Mouse (Mus musculus) CH12.LX (cell line): ENCODE results near the gene Ppp6r3. TPM values are rescaled to one million over a fixed set of nuclear protein-coding genes. Genes with fewer than 3 reads are reported as not detected.

Source experiments
- DNase-seq: peaks from one replicate; pipeline ENCODE4 v3.0.0-alpha.2; 2013; ENCODE audit errors: extremely low read depth
- H3K27ac ChIP-seq: 2 replicates; pipeline ENCODE4 v1.5.1; 2012; ENCODE audit warnings: low read depth, mild to moderate bottlenecking, control low read depth, moderate library complexity; ENCODE audit not compliant: insufficient read depth
- H3K27me3 ChIP-seq: replicated peaks from 2 replicates; pipeline ENCODE3; 2012; ENCODE audit warnings: inconsistent platforms
- H3K36me3 ChIP-seq, 2 experiments: replicated peaks in 1 of 2; 2 replicates each; pipeline versions ENCODE3 to v1.6.1; 2012; ENCODE audit warnings: inconsistent platforms in 1 of 2, low read length in 1 of 2, mild to moderate bottlenecking in 1 of 2, mixed read lengths in 1 of 2, moderate library complexity in 1 of 2; ENCODE audit not compliant: control insufficient read depth in 1 of 2, insufficient read depth in 1 of 2
- H3K4me1 ChIP-seq, 2 experiments: 2 replicates each; pipeline ENCODE4 v1.6.1; 2012; ENCODE audit warnings: inconsistent platforms in 1 of 2, moderate library complexity in 1 of 2; ENCODE audit not compliant: insufficient read depth in 2 of 2, control insufficient read depth in 1 of 2
- H3K4me2 ChIP-seq: 2 replicates; pipeline ENCODE4 v1.6.1; 2012; ENCODE audit warnings: low read depth, mild to moderate bottlenecking, control low read depth; ENCODE audit not compliant: poor library complexity, insufficient read depth, severe bottlenecking
- H3K4me3 ChIP-seq, 3 experiments: fragments of 150-350 bp in 1 of 3; sonication (generic) in 1 of 3; replicated peaks in 1 of 3; 2 replicates each; pipeline versions ENCODE3 to v1.5.1; 2011 to 2012; ENCODE audit warnings: low read depth in 2 of 3, low read length in 2 of 3, mild to moderate bottlenecking in 2 of 3, moderate library complexity in 2 of 3, control low read depth in 1 of 3, improper control_type of control experiment in 1 of 3, inconsistent platforms in 1 of 3, mixed read lengths in 1 of 3; ENCODE audit not compliant: poor library complexity in 1 of 3
- H3K79me2 ChIP-seq: replicated peaks from 2 replicates; pipeline ENCODE4 v1.6.1; 2012; ENCODE audit warnings: mild to moderate bottlenecking, moderate library complexity; ENCODE audit not compliant: control insufficient read depth, poor library complexity, insufficient read depth, severe bottlenecking; ENCODE audit errors: extremely low read depth
- H3K9ac ChIP-seq: 2 replicates; pipeline ENCODE4 v1.6.1; 2012; ENCODE audit warnings: low read depth, mild to moderate bottlenecking, control low read depth, moderate library complexity; ENCODE audit not compliant: insufficient read depth
- H3K9me3 ChIP-seq: replicated peaks from 2 replicates; pipeline ENCODE3; 2012; ENCODE audit warnings: low read length, inconsistent platforms, mixed read lengths
- CHD1 ChIP-seq: IDR thresholded peaks from 2 replicates; pipeline ENCODE4 v1.6.1; 2012; ENCODE audit warnings: low read depth, low read length, improper control_type of control experiment, inconsistent platforms
- CHD2 ChIP-seq: IDR thresholded peaks from 2 replicates; pipeline ENCODE4 v1.6.1; 2011; ENCODE audit warnings: low read length, improper control_type of control experiment
- E2F4 ChIP-seq: IDR thresholded peaks from 2 replicates; pipeline ENCODE4 v1.6.1; 2011; ENCODE audit warnings: low read depth, low read length, improper control_type of control experiment; ENCODE audit not compliant: insufficient replicate concordance
- ELF1 ChIP-seq: IDR thresholded peaks from 2 replicates; pipeline ENCODE4 v1.6.1; 2014; ENCODE audit warnings: low read depth, mild to moderate bottlenecking, inconsistent platforms, low read length, improper control_type of control experiment
- ETS1 ChIP-seq: conservative IDR thresholded peaks from 2 replicates; pipeline ENCODE4 v1.6.1; 2012; ENCODE audit warnings: low read depth, mild to moderate bottlenecking, inconsistent platforms, low read length, improper control_type of control experiment, moderate library complexity
- GABPA ChIP-seq: IDR thresholded peaks from 2 replicates; pipeline ENCODE4 v1.6.1; 2012; ENCODE audit warnings: low read depth, low read length, improper control_type of control experiment, inconsistent platforms; ENCODE audit not compliant: insufficient replicate concordance
- HCFC1 ChIP-seq: IDR thresholded peaks from 2 replicates; pipeline ENCODE4 v1.6.1; 2012; ENCODE audit warnings: low read depth, mild to moderate bottlenecking, inconsistent platforms, low read length, improper control_type of control experiment
- IRF4 ChIP-seq: IDR thresholded peaks from 2 replicates; pipeline ENCODE4 v1.6.1; 2014; ENCODE audit warnings: low read depth, mild to moderate bottlenecking, inconsistent platforms, low read length, improper control_type of control experiment
- JUN ChIP-seq: IDR thresholded peaks from 2 replicates; pipeline ENCODE4 v1.6.1; 2011; ENCODE audit warnings: low read depth, mild to moderate bottlenecking, low read length, improper control_type of control experiment, moderate library complexity; ENCODE audit not compliant: insufficient read depth
- KAT2A ChIP-seq: IDR thresholded peaks from 2 replicates; pipeline ENCODE4 v1.6.1; 2012; ENCODE audit warnings: low read length, improper control_type of control experiment, inconsistent platforms; ENCODE audit not compliant: insufficient replicate concordance
- MAX ChIP-seq: IDR thresholded peaks from 2 replicates; pipeline ENCODE4 v1.6.1; 2011; ENCODE audit warnings: low read length, improper control_type of control experiment
- MAZ ChIP-seq: IDR thresholded peaks from 2 replicates; pipeline ENCODE4 v1.6.1; 2012; ENCODE audit warnings: low read depth, mild to moderate bottlenecking, inconsistent platforms, low read length, improper control_type of control experiment, moderate library complexity
- NELFE ChIP-seq: IDR thresholded peaks from 2 replicates; pipeline ENCODE4 v1.6.1; 2011; ENCODE audit warnings: low read depth, low read length, improper control_type of control experiment
- PAX5 ChIP-seq: IDR thresholded peaks from 2 replicates; pipeline ENCODE4 v1.6.1; 2012; ENCODE audit warnings: low read length, inconsistent platforms, mixed read lengths
- RAD21 ChIP-seq: IDR thresholded peaks from 2 replicates; pipeline ENCODE4 v1.6.1; 2011; ENCODE audit warnings: low read depth, mild to moderate bottlenecking, low read length, improper control_type of control experiment, moderate library complexity
- TCF12 ChIP-seq: IDR thresholded peaks from 2 replicates; pipeline ENCODE4 v1.6.1; 2014; ENCODE audit warnings: low read depth, mild to moderate bottlenecking, inconsistent platforms, low read length, improper control_type of control experiment
- USF1 ChIP-seq: IDR thresholded peaks from 2 replicates; pipeline ENCODE4 v1.6.1; 2014; ENCODE audit warnings: low read depth, mild to moderate bottlenecking, inconsistent platforms, low read length, improper control_type of control experiment
- USF2 ChIP-seq: conservative IDR thresholded peaks from 2 replicates; pipeline ENCODE4 v1.6.1; 2011; ENCODE audit warnings: low read depth, low read length, improper control_type of control experiment
- ZC3H11A ChIP-seq: IDR thresholded peaks from 2 replicates; pipeline ENCODE4 v1.6.1; 2012; ENCODE audit warnings: low read depth, mild to moderate bottlenecking, inconsistent platforms, low read length, improper control_type of control experiment
- ZKSCAN1 ChIP-seq: IDR thresholded peaks from 2 replicates; pipeline ENCODE4 v1.6.1; 2012; ENCODE audit warnings: low read depth, inconsistent platforms, low read length, improper control_type of control experiment, borderline replicate concordance
- ZMIZ1 ChIP-seq: IDR thresholded peaks from 2 replicates; pipeline ENCODE4 v1.6.1; 2012; ENCODE audit warnings: low read depth, mild to moderate bottlenecking, inconsistent platforms, low read length, improper control_type of control experiment
- ZNF384 ChIP-seq: IDR thresholded peaks from 2 replicates; pipeline ENCODE4 v1.6.1; 2012; ENCODE audit warnings: low read depth, low read length, improper control_type of control experiment, inconsistent platforms
- dilution Hi-C: fragments of 300-500 bp; cut with MboI; formaldehyde crosslinking; loops from 2 replicates; pipeline ENCODE4 v1.14.3; 2020; ENCODE audit warnings: low sequenced_read_pairs; ENCODE audit not compliant: extremely low pct_unique_long_range_greater_than_20kb, extremely low pct_ligation_motif_present
- in situ Hi-C: fragments of 300-500 bp; cut with MboI; formaldehyde crosslinking; loops from 3 replicates; pipeline ENCODE4 v1.14.3; 2019; ENCODE audit warnings: low sequenced_read_pairs, low pct_ligation_motif_present, low pct_unique_long_range_greater_than_20kb, mixed read lengths
- polyA plus RNA-seq: library from polyadenylated mRNA; unstranded; fragments of >175 nt; gene quantifications from 2 replicates; pipeline ENCODE4 v1.2.1, GENCODE M21; 2012; ENCODE audit warnings: low read depth; ENCODE audit not compliant: insufficient read length
- total RNA-seq, 2 experiments: library from RNA; depleted of rRNA; stranded (reverse); fragments of 300-350 nt in 1 of 2; fragments of >200 nt in 1 of 2; gene quantifications; 2 replicates each; pipeline ENCODE4 v1.2.3; 2012 to 2014

Gene Ppp6r3
- total and polyA plus RNA-seq, 3 experiments: 68.5 to 94.6 (median 72.3) TPM

- Histone ChIP-seq H3K4me2 (no peak overlapping the region), H3K36me3 (peaks cover 54 to 91% of the 10 kb centered on the region in 2 experiments), H3K79me2 (no peaks in the 10 kb centered on the region), H3K9ac (no peak overlapping the region)
- in situ Hi-C loops: no loop called here
- TF ChIP-seq RAD21 (no peak), IRF4 (no peak), MAX (no peak), USF1 (no peak), PAX5 (no peak), USF2 (no peak), ZMIZ1 (no peak), MAZ (no peak), KAT2A (no peak), ZKSCAN1 (no peak), GABPA (no peak), HCFC1 (no peak), NELFE (no peak), ZC3H11A (no peak), CHD1 (no peak), CHD2 (no peak), E2F4 (no peak)
- TF ChIP-seq, all 38 proteins: peak for 0
- Histone ChIP-seq H3K4me3 (no peak overlapping the region), H3K9me3 (no peaks in the 10 kb centered on the region), H3K4me1 (peaks cover 0 to 2% of the 10 kb centered on the region in 2 experiments; a peak in 2 of 4 replicates), H3K27me3 (no peaks in the 10 kb centered on the region), H3K27ac (no peak overlapping the region)
- dilution Hi-C loops: no loop called here
- no peak for DNase-seq
Measured at GRCm38 (mm10) chr19:3476996-3477395, 98.6 kb downstream of the Ppp6r3 start.

- no peak for DNase-seq
- Histone ChIP-seq H3K9me3 (peaks cover 4% of the 10 kb centered on the region), H3K27ac (no peak overlapping the region), H3K9ac (no peak overlapping the region), H3K27me3 (no peaks in the 10 kb centered on the region), H3K4me1 (no peaks in the 10 kb centered on the region), H3K4me3 (no peak overlapping the region), H3K36me3 (peaks cover 67 to 95% of the 10 kb centered on the region in 2 experiments), H3K79me2 (no peaks in the 10 kb centered on the region), H3K4me2 (no peak overlapping the region)
- in situ Hi-C loops (no loop called here), dilution Hi-C loops (no loop called here)
- TF ChIP-seq ELF1: no peak
- TF ChIP-seq ETS1: no peak
- TF ChIP-seq CHD1: no peak
- no peak for TF ChIP-seq CHD2
- TF ChIP-seq JUN: no peak
- TF ChIP-seq TCF12: no peak
- no peak for TF ChIP-seq ZNF384
Measured at GRCm38 (mm10) chr19:3471218-3471617, 104.3 kb downstream of the Ppp6r3 start.
